Mouse (Mus musculus) heart, adult 2 months (tissue): ENCODE measurements around the gene Ppm1n.

Experiments used
- CTCF ChIP-seq: fragments of 200-600 bp; IDR thresholded peaks from 2 replicates; pipeline ENCODE4 v1.8.1; 2022; ENCODE audit warnings: antibody characterized with exemption, mild to moderate bottlenecking, moderate library complexity
- POLR2A ChIP-seq: fragments of 200-500 bp; IDR thresholded peaks from 2 replicates; pipeline ENCODE4 v1.6.1; 2011; ENCODE audit warnings: mild to moderate bottlenecking, low read depth, low read length, control low read depth; ENCODE audit not compliant: insufficient read depth

DNA sequence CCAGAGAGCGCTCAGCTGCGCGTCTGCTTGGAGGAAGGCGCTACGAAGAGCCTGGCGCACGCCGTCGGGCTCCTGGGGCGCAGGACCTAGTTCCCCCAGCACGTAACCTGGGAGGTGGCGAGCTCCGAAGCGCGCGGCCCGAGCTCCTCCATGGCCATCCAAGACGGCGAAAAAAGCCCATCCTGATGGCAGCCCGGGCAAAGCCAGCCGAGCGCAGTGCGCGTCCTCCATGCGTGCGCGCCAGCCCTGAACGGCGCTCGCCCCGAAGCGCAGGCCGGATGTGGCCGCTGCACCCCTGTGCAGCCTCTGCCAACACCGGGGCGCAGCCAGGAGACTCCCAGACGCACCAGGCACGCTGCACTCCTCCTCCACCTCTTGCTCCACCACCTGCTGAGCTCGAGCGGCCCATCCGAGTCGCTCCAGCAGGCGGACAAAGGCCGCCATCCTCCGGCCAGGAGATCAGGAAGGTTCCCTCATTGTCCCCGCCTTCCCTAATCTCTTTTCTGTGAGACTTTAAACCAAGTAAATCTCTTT, at the start of gene Ppm1n:
- TF ChIP-seq CTCF (peak; percentile 29; the same call in 1 of the 2 replicates), POLR2A (no peak)
